In the genomic region with DNA sequence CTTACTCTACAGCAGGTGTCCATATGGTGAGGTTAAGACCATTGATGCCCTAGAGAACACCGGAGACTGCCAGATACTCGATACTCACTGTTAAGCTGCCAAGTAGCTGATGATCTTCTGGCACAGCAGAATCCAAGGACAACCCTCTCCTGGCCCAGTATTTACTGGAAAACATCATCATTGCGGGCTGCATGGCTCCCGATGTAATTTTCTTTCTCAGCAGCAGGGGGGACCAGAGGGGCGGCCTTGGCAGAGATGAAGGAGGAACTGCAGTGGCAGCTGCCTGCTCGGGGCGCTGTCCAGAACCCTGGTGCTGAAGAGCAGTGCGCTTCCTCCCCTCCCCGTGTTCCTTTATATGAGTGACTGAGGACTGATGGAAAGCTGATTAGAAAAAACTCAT, we compare ENCODE assay signal across 8 mouse cellular contexts. TPM values are rescaled to one million over a fixed set of nuclear protein-coding genes. Genes with fewer than 3 reads are reported as not detected.
A peak's percentile ranks its signal among the peaks of the same experiment; 100 is the strongest.
DNase-seq lines count a peak whose midpoint lies in the region; ATAC-seq and TF ChIP-seq lines count a peak whose summit lies in the region.

A gene (minus strand): TSS at position 326 of the 400 bp plus-strand sequence.

- ATAC-seq in embryonic facial prominence, embryonic 12.5 days (ENCODE audit: insufficient number of reproducible peaks, insufficient read depth, low FRiP score, low TSS enrichment), result 0 out of 2 replicates have a peak, but pooled peaks have one; percentile 47
- ATAC-seq in heart, embryonic 12.5 days (ENCODE audit: insufficient number of reproducible peaks, low FRiP score), result peak; percentile 42; the same call in 1 of the 2 replicates
- peak; percentile 67 for ATAC-seq in liver, postnatal 0 days
- ATAC-seq in neural tube, embryonic 13.5 days (ENCODE audit: low read depth), result peak; percentile 78

- TF ChIP-seq CTCF in liver, postnatal 0 days (IDR thresholded peaks at IDR 0.05; ENCODE audit: low read depth), result peak; percentile 77
- peak; percentile 19; the same call in 1 of the 2 replicates for TF ChIP-seq CTCF in testis, adult 2 months (IDR thresholded peaks at IDR 0.05; ENCODE audit: control insufficient read depth, insufficient read depth, insufficient replicate concordance, low read depth, low read length)

- TF ChIP-seq EP300 in liver, postnatal 0 days (IDR thresholded peaks at IDR 0.05; ENCODE audit: low read depth), result no peak

- peak; percentile 78 for DNase-seq in A20 (ENCODE audit: low read depth, low spot score)
- peak; percentile 77 for DNase-seq in adrenal gland, postnatal 25 days
- peak; percentile 90 for DNase-seq in kidney, postnatal 10 days
- peak; percentile 83 for DNase-seq in liver, postnatal 0 days

- no peak within 1 kb of the TSS for H3K9ac ChIP-seq in embryonic facial prominence, embryonic 12.5 days
- H3K9ac ChIP-seq in heart, embryonic 12.5 days, result no peak within 1 kb of the TSS
- no peak within 1 kb of the TSS for H3K9ac ChIP-seq in liver, postnatal 0 days (replicated peaks)
- 0 out of 2 replicates have a peak within 1 kb of the TSS, but pooled peaks have one; percentile 17 for H3K9ac ChIP-seq in neural tube, embryonic 13.5 days

- no peaks in the 10 kb centered on the region for H3K9me3 ChIP-seq in embryonic facial prominence, embryonic 12.5 days
- H3K9me3 ChIP-seq in heart, embryonic 12.5 days (replicated peaks), result no peaks in the 10 kb centered on the region
- H3K9me3 ChIP-seq in liver, postnatal 0 days (ENCODE audit: low read length), result no peaks in the 10 kb centered on the region
- H3K9me3 ChIP-seq in neural tube, embryonic 13.5 days, result no peaks in the 10 kb centered on the region

- no peak within 1 kb of the TSS for H3K4me3 ChIP-seq in embryonic facial prominence, embryonic 12.5 days
- H3K4me3 ChIP-seq in heart, embryonic 12.5 days, result no peak within 1 kb of the TSS
- no peak within 1 kb of the TSS for H3K4me3 ChIP-seq in liver, postnatal 0 days (ENCODE audit: low read depth, low read length)
- no peak within 1 kb of the TSS for H3K4me3 ChIP-seq in neural tube, embryonic 13.5 days
- H3K4me3 ChIP-seq in testis, adult 2 months (ENCODE audit: control insufficient read depth, low read depth, low read length), result no peak within 1 kb of the TSS

- no peaks in the 10 kb centered on the region for H3K36me3 ChIP-seq in embryonic facial prominence, embryonic 12.5 days
- no peaks in the 10 kb centered on the region for H3K36me3 ChIP-seq in heart, embryonic 12.5 days
- no peaks in the 10 kb centered on the region for H3K36me3 ChIP-seq in liver, postnatal 0 days (replicated peaks; ENCODE audit: insufficient read depth, low read length)
- H3K36me3 ChIP-seq in neural tube, embryonic 13.5 days, result no peaks in the 10 kb centered on the region
- no peaks in the 10 kb centered on the region for H3K36me3 ChIP-seq in testis, adult 2 months (ENCODE audit: control insufficient read depth, insufficient read depth, low read length)

- 5% methylated on average over 9 of the region's 9 CpGs for WGBS in embryonic facial prominence, embryonic 12.5 days
- WGBS in heart, embryonic 12.5 days, result 10% methylated on average over 9 of the region's 9 CpGs
- WGBS in liver, postnatal 0 days (ENCODE audit: insufficient replicate concordance), result 6% methylated on average over 9 of the region's 9 CpGs
- WGBS in neural tube, embryonic 13.5 days, result 10% methylated on average over 9 of the region's 9 CpGs

- no peak within 1 kb of the TSS for H3K27ac ChIP-seq in embryonic facial prominence, embryonic 12.5 days
- H3K27ac ChIP-seq in heart, embryonic 12.5 days (ENCODE audit: poor library complexity, severe bottlenecking), result no peak within 1 kb of the TSS
- H3K27ac ChIP-seq in liver, postnatal 0 days (ENCODE audit: low read depth), result no peak within 1 kb of the TSS
- no peak within 1 kb of the TSS for H3K27ac ChIP-seq in neural tube, embryonic 13.5 days (replicated peaks)
- no peak within 1 kb of the TSS for H3K27ac ChIP-seq in testis, adult 2 months (ENCODE audit: control insufficient read depth, insufficient read depth, low read depth, low read length)

- no peak within 1 kb of the TSS for H3K4me2 ChIP-seq in embryonic facial prominence, embryonic 12.5 days (replicated peaks)
- H3K4me2 ChIP-seq in heart, embryonic 12.5 days, result no peak within 1 kb of the TSS
- no peak within 1 kb of the TSS for H3K4me2 ChIP-seq in liver, postnatal 0 days (ENCODE audit: low read depth, low read length)
- peak within 1 kb of the TSS; percentile 33 for H3K4me2 ChIP-seq in neural tube, embryonic 13.5 days

- H3K27me3 ChIP-seq in embryonic facial prominence, embryonic 12.5 days, result no peaks in the 10 kb centered on the region
- H3K27me3 ChIP-seq in heart, embryonic 12.5 days (replicated peaks), result no peaks in the 10 kb centered on the region
- no peaks in the 10 kb centered on the region for H3K27me3 ChIP-seq in liver, postnatal 0 days (ENCODE audit: insufficient read depth, low read length)
- H3K27me3 ChIP-seq in neural tube, embryonic 13.5 days, result no peaks in the 10 kb centered on the region
- no peaks in the 10 kb centered on the region for H3K27me3 ChIP-seq in testis, adult 2 months (ENCODE audit: control insufficient read depth, insufficient read depth, low read length)

- no peaks in the 10 kb centered on the region for H3K4me1 ChIP-seq in embryonic facial prominence, embryonic 12.5 days
- no peaks in the 10 kb centered on the region for H3K4me1 ChIP-seq in heart, embryonic 12.5 days (replicated peaks)
- H3K4me1 ChIP-seq in liver, postnatal 0 days (ENCODE audit: insufficient read depth), result no peaks in the 10 kb centered on the region
- peaks cover 18% of the 10 kb centered on the region for H3K4me1 ChIP-seq in neural tube, embryonic 13.5 days (replicated peaks)
- H3K4me1 ChIP-seq in testis, adult 2 months (ENCODE audit: control insufficient read depth, insufficient read depth, low read length), result no peaks in the 10 kb centered on the region

- no peak for TF ChIP-seq POLR2A in testis, adult 2 months (IDR thresholded peaks at IDR 0.05; ENCODE audit: control insufficient read depth, low read depth, low read length)

RNA-seq across cellular contexts. Expression of the gene that starts here (rescaled TPM):
- not detected in 2 replicates for total RNA-seq in adrenal gland, postnatal 25 days (2021)
- 0.24 and 0.27 TPM in 2 replicates for polyA plus RNA-seq in embryonic facial prominence, embryonic 12.5 days (2016; fragmentation: Nextera tagmentation; extraction: Ambion mirVana)
- polyA plus RNA-seq in heart, embryonic 12.5 days (2016; fragmentation: Nextera tagmentation; extraction: Ambion mirVana), result not detected in 2 replicates
- not detected in 2 replicates for polyA plus RNA-seq in liver, postnatal 0 days (2015; fragmentation: Nextera tagmentation; extraction: Ambion mirVana)
- 0.25 and 0.60 TPM in 2 replicates for polyA plus RNA-seq in neural tube, embryonic 13.5 days (2015; fragmentation: Nextera tagmentation; extraction: Ambion mirVana)
- 0.59 and 0.75 TPM in 2 replicates for polyA plus RNA-seq in testis, adult 2 months (2012; rRNA removed)

Comparison
In these comparisons a context has a peak if more than half of its experiments do, and no peak if none do; other contexts are left out.
1. Peak in DNase-seq in adrenal gland, postnatal 25 days; RNA of the gene not detected or under 1 TPM.
2. Peak in ATAC-seq in embryonic facial prominence, embryonic 12.5 days; RNA of the gene not detected or under 1 TPM.
3. Peak in ATAC-seq in heart, embryonic 12.5 days; RNA of the gene not detected or under 1 TPM.
4. Peak in DNase-seq and ATAC-seq in liver, postnatal 0 days; RNA of the gene not detected or under 1 TPM.
5. Peak in ATAC-seq, H3K9ac ChIP-seq and H3K4me2 ChIP-seq in neural tube, embryonic 13.5 days; RNA of the gene not detected or under 1 TPM.